Mouse (Mus musculus) layer of hippocampus, postnatal 36 days (tissue): ENCODE measurements around the gene Cckar. TPM values are rescaled to one million over a fixed set of nuclear protein-coding genes. Genes with fewer than 3 reads are reported as not detected.
"Not testable (repeated sequence)": the region's sequence is repeated elsewhere in the genome, so short reads cannot be mapped to it uniquely, and the experiment has no call there.

Experiments
- DNase-seq, 2 experiments: peaks; one replicate each; pipeline ENCODE4 v3.0.0; 2022
- total RNA-seq, 2 experiments: library from RNA; stranded (reverse); gene quantifications; 2 replicates each; pipeline ENCODE4 v1.2.3; 2021

Cckar gene
- total RNA-seq: not detected

DNA sequence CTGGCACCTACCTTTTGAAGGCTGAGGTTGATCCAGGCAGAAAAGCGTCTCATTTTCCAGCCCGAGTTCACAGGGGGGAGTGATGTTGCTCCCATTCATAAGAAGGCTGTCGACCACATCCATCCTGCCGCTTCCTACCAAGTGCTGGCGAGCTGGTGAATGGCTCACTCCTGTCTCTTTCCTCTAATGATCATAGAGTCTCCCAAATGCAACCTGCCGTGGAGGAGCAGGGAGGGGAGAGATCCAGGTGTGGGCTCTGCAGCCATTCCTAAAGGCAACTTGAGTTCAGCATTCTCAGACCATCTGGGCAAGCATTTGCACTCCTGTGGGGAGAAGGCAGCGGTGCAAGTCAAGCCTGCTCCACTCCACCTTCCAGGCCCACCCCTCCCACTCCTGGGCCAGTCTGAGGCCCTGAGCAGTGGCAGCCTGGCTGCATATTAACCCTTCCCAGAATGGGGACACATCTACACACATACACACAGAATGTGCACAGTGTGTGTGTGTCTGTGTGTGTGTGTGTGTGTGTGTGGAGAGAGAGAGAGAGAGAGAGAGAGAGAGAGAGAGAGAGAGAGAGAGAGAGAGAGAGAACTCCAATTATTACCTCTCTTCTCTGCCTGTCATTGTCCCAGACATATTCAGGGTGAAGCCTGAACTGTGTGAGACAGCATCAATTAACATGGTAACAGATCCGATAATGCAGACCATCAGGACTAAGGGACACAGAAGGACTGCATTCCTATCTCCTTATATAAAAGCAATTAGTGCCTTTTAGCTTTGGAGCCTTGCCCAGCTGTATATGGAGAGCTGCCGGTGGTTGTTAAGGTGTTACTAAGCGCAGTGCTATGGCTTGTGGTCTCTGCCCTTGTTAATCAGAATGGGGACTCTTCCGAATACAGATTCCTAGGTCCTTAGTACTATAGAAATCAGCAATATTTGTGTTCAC is at the start of gene Cckar:
TSS of gene Cckar (minus strand) at position 471 of the 943 bp plus-strand sequence.
- no peak for DNase-seq

- no peak for DNase-seq
Observed at GRCm38 (mm10) chr5:53744061-53744460, 36.6 kb upstream of the Cckar start.

DNA sequence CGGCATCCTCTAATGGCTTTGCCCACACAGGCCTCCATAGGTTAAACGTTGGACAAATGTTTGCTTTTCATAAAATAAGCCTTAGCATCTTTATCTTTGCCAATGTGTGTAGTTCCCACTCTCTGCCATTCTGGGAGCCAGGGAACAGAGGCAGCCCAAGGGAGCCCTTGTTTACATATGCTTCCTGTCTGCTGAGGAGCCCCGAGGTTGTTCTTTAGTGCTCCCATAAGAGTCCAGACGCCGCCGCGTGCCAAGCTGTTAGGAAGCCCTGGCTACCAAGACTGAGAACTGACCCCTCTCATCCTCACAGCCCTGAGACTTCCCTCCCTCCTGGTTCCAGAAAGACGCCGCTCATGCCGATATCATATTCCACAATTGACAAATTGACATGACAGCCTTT is 25.4 kb upstream of the Cckar start:
- DNase-seq: no peak

DNA sequence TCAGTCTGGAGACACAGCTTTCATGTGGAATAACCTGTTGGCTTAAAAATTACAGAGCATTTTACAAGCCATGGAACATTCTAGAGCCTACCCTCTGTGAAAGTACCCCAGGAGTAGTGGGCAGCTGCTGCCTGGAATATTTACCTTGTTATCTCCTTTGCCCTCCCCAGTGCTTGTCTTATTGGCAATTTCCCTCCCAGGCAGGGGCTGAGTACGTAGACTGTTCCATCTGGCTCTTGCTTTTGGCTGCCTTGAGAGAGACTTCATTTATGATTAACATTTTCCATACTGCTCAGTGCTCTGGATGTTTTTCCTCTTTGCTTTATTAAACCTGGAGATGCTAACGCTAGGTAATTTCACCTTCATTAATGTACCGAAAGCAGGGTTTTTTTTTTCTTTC is 20.1 kb upstream of the Cckar start:
- no peak for DNase-seq

DNA sequence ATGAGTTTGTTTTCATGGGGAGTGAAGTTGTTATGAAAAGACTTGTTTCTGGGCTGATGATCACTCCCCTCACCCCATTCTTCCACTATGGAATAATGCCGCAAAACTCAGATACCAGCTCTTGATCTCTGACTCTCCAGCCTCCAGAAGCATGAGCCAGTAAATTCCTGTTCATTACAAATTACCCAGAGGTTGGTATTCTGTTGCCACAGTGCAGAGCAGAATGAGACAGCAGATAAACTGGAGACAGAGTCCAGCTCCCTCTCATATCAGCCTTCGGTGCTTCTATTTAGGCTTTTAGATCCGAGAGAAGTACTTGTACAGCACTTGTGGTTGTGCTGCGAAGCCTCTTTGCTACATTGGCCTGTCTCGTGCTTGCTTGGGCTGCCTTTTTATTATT is 18.5 kb upstream of the Cckar start:
- no peak for DNase-seq

DNA sequence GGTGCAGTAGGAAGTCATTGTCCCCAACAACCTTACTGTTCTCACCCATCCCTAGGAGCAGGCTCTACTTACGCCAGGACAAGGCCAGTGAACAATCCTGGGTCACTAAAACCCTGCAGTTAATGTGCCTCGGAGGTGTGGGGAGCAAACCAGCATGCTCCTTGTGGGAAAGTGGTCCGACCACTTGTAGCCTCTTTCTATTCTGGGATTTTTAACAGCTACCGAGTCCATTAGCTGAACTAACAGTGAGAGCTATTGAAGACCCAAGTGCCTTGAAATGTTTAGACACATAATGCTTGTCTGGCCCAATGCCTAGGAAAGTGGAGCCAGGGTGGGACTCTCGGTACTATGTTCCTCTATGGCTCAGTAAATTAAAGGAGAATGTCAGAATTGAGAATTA is 9.0 kb upstream of the Cckar start:
- no peak for DNase-seq

DNA sequence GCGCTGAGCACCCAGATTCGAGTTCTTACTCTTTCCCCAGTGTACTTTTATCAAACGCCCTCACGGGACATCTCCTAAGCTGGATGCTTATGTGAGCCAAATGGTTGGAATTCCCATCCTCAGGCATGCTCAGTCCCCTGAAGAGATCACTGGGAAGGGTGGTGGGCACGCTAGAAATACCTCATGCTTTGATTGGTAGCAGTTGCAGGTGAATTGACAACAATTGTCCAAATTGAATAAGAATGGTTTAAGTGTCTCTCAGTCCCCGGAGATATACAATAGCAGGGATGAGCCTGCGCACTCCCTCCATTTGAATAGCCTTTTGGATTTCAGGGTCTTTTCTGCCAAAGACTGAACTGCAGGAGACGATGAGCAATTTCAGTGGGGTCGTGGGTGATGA is 3.8 kb upstream of the Cckar start:
- DNase-seq: no peak

GRCm38 (mm10) chr5:53708191-53708590 is 686 bp upstream of the Cckar start:
- no peak for DNase-seq

- peak; percentile 24 to 43 for DNase-seq
Observed at GRCm38 (mm10) chr5:53702686-53703085, 4.8 kb downstream of the Cckar start.

- no peak for DNase-seq
Observed at GRCm38 (mm10) chr5:53697794-53698193, 9.7 kb downstream of the Cckar start.

DNA sequence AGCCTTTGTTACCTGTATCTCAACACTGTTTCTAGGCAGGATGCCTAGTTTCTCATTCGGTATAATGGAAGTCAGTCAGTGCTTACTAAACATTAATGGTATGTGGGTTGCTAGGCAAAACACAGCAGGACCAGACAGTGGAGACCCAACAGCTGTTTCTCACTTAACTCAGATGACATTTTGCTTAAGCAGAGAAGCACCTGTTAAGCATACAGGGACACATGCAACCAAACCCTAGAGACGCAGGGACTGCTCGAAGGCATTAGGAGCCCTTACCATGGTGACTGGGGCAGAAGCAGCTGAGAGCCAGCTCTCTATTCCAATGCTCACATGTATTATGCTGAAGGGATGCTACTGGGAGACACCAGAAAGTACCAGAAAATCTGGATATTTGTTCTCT is 10.8 kb downstream of the Cckar start:
- no peak for DNase-seq

GRCm38 (mm10) chr5:53692662-53693061 is 14.8 kb downstream of the Cckar start:
- DNase-seq: no peak

GRCm38 (mm10) chr5:53692100-53692499 is 15.4 kb downstream of the Cckar start:
- no peak for DNase-seq

- DNase-seq: peak in 1 of 2 experiments; percentile 16
Observed at GRCm38 (mm10) chr5:53691577-53691976, 15.9 kb downstream of the Cckar start.

GRCm38 (mm10) chr5:53688326-53688725 is 19.2 kb downstream of the Cckar start:
- no peak for DNase-seq

DNA sequence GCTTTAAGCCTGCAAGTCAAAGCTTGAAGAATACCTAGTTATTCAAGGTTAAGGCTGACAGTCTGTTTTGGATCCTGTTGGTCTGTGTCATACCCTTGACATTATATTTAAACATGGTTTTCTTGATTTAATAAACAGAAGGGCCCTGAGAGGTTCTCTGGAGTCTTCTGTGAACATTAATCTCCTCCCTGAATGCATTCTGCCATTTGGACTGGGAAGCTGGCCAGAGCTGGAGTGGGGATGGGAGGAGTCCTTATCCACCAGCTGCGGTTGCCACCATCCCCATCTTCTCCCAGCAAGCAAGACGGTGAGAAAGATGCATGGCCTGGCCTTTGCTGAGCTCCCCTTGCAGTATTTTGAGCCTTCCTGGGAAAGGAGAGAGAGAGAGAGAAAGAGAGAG is 21.1 kb downstream of the Cckar start:
- DNase-seq: no peak

- DNase-seq: no peak
Observed at GRCm38 (mm10) chr5:53685623-53686022, 21.9 kb downstream of the Cckar start.

- no peak for DNase-seq
Observed at GRCm38 (mm10) chr5:53684417-53684816, 23.1 kb downstream of the Cckar start.

- no peak for DNase-seq
Observed at GRCm38 (mm10) chr5:53683916-53684315, 23.6 kb downstream of the Cckar start.

DNA sequence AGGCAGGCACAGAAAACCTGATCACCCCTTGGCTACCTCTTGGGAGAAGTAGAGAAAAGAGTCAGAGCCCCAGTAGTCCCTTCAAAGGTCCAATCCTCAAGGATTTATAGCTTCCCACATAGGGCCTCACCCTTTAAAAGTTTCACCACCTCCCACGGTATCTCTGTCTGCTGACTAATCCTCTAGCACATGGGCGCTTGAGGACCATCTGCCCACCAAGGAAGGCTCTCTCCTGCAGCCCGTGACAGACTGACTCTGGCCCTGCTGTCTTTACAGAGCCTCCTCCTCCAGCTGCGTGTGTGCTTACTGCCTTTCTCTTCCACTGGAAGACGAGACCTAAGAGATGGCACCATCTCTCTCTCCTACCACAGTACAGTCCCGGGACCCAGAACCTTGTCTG is 27.9 kb downstream of the Cckar start:
- peak in 1 of 2 experiments; percentile 17 for DNase-seq

- no peak for DNase-seq
Observed at GRCm38 (mm10) chr5:53678036-53678767, 29.3 kb downstream of the Cckar start.

GRCm38 (mm10) chr5:53676671-53677070 is 30.8 kb downstream of the Cckar start:
- no peak for DNase-seq

DNA sequence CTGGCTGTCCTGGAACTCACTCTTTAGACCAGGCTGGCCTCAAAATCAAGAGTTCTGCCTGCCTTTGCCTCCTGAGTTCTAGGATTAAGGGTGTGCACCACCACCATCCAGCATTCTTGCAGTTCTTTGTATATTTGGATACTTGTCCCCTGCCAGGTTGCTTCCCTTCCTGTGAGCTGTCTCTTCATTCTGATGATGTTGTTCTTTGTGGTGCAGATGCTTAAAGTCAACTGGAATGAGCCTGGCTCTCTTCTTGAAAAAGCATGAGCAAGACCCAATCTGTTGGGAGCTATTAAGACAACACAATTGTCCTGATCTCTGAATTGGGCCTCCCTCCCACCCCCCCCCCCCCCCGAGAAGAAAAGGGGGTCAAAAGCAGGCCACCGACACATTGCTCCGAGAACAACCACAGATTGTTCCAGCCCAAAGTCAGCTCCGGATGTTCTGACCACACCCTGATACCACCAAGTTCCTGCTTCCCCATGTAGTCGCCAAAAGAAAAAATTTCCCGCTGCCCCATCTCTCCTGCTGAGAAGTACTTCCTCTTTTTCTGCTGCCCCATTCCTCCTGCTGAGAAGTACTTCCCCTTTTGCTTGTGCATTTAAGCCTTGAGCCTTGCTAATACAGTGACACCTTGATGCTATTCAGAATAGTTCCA is 33.9 kb downstream of the Cckar start:
- DNase-seq: not testable (repeated sequence)
